Mouse (Mus musculus) adrenal gland, adult 18-20 months (tissue): ENCODE results near the gene Rrp36. TPM values are rescaled to one million over a fixed set of nuclear protein-coding genes. Genes with fewer than 3 reads are reported as not detected.
A peak's percentile ranks its signal among the peaks of the same experiment; 100 is the strongest.

Source experiments
- DNase-seq, 2 experiments: peaks; one replicate each; pipeline ENCODE4 v3.0.0; 2021 to 2022; ENCODE audit warnings: low spot score in 2 of 2
- long read RNA-seq, 2 experiments: library from polyadenylated mRNA; stranded (forward); transcript quantifications; one replicate each; pipeline ENCODE4 v2.0.0; 2021
- total RNA-seq, 2 experiments: library from RNA; stranded (reverse); gene quantifications; 1 replicate in 1 of 2; 2 replicates in 1 of 2; pipeline ENCODE4 v1.2.3; 2021

Rrp36 gene
- total RNA-seq, result 10 to 100 TPM; 25.9 to 29.8 TPM
- long read RNA-seq, experiment 1, transcript Rrp36-201 (7 exons, 1,195 nt), result major isoform, 13 of 20 reads
- long read RNA-seq, experiment 1, partial matches to known transcripts, result 0 of 20 reads
- long read RNA-seq, experiment 1, other reads (novel, unspliced or antisense), result 5 of 20 reads
- long read RNA-seq, experiment 2, transcript Rrp36-201 (7 exons, 1,195 nt), result major isoform, 40 of 69 reads
- long read RNA-seq, experiment 2, partial matches to known transcripts, result 8 of 69 reads
- long read RNA-seq, experiment 2, other reads (novel, unspliced or antisense), result 17 of 69 reads

GRCm38 (mm10) chr17:46673850-46674529, at the start of gene Rrp36:
Rrp36 (minus strand) TSS chr17:46674352.
- DNase-seq, result peak; percentile 79 to 83

GRCm38 (mm10) chr17:46721077-46721476, 46.9 kb upstream of the Rrp36 start:
- no peak for DNase-seq

GRCm38 (mm10) chr17:46714756-46715481, 40.8 kb upstream of the Rrp36 start:
- DNase-seq, result no peak

GRCm38 (mm10) chr17:46713849-46714248, 39.7 kb upstream of the Rrp36 start:
- no peak for DNase-seq

GRCm38 (mm10) chr17:46712442-46712841, 38.3 kb upstream of the Rrp36 start:
- no peak for DNase-seq

GRCm38 (mm10) chr17:46711612-46712271, 37.6 kb upstream of the Rrp36 start:
- peak; percentile 66 to 71 for DNase-seq

- peak; percentile 86 for DNase-seq
These were observed 36.9 kb upstream of the Rrp36 start, which contains the start of gene Pex6 for GRCm38 (mm10) chr17:46710959-46711597. Pex6 (plus strand) TSS chr17:46711463.

- no peak for DNase-seq
These were observed 32.4 kb upstream of the Rrp36 start for GRCm38 (mm10) chr17:46706375-46707089.

GRCm38 (mm10) chr17:46704887-46705835, 31.0 kb upstream of the Rrp36 start, which contains the start of gene Ppp2r5d:
Ppp2r5d (minus strand) TSS chr17:46705111.
- DNase-seq, result peak; percentile 90

GRCm38 (mm10) chr17:46703971-46704886, 30.1 kb upstream of the Rrp36 start:
- no peak for DNase-seq

- no peak for DNase-seq
These were observed 28.4 kb upstream of the Rrp36 start for GRCm38 (mm10) chr17:46702506-46702905.

GRCm38 (mm10) chr17:46702100-46702499, 27.9 kb upstream of the Rrp36 start:
- no peak for DNase-seq

GRCm38 (mm10) chr17:46701489-46701888, 27.3 kb upstream of the Rrp36 start:
- DNase-seq, result no peak

- no peak for DNase-seq
These were observed 25.8 kb upstream of the Rrp36 start for GRCm38 (mm10) chr17:46699912-46700311.

- no peak for DNase-seq
These were observed 25.1 kb upstream of the Rrp36 start for GRCm38 (mm10) chr17:46699245-46699644.

- DNase-seq, result no peak
These were observed 24.4 kb upstream of the Rrp36 start for GRCm38 (mm10) chr17:46698515-46698914.

GRCm38 (mm10) chr17:46694517-46695063, 20.4 kb upstream of the Rrp36 start:
- DNase-seq, result no peak

GRCm38 (mm10) chr17:46691390-46691789, 17.2 kb upstream of the Rrp36 start:
- DNase-seq, result no peak
